ENCODE assay signal across 15 mouse cellular contexts in the genomic region with DNA sequence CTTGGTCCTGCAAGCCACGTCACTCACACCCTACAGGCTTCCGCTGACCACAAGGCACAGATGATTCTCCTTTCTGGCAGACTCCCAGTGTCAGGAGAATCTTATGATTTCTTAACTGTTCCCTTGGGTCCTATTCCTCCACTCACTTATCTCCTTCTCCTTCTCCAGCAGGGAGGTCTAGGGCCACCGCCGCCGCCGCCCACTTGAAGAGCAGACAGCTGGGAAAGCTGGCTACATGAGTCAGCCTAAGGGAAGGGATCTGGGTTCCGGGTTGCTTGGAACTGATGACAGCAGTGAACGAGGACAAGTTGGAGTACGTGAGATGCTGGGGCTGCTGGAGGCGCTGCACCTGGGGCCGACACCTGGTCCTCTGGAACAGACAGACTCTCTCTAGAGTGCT.
DNase-seq lines count a peak whose midpoint lies in the region; ATAC-seq lines count a peak whose summit lies in the region.
"Had no signal": no experiment of that assay in that cellular context is flagged by ENCODE, and none has a peak within 500 bp of the region (broad histone marks: within the 10 kb centered on the region; RNA-seq: fewer than 3 reads in every experiment).

No protein-coding gene starts in this region.

- no peak overlapping the region for H3K27ac ChIP-seq in kidney, embryonic 16.5 days (ENCODE audit: low read length)
- H3K27ac ChIP-seq: heart, embryonic 15.5 days; liver, embryonic 13.5 days had no signal

- no peaks in the 10 kb centered on the region for H3K27me3 ChIP-seq in kidney, embryonic 16.5 days (ENCODE audit: insufficient read depth, low read length)
- H3K27me3 ChIP-seq: liver, embryonic 13.5 days had no signal

- no peak overlapping the region for H3K4me2 ChIP-seq in kidney, embryonic 16.5 days (replicated peaks; ENCODE audit: low read depth, low read length)
- H3K4me2 ChIP-seq: heart, embryonic 15.5 days; liver, embryonic 13.5 days had no signal

- ATAC-seq in kidney, embryonic 16.5 days (ENCODE audit: low FRiP score, low TSS enrichment), result 0 out of 2 replicates have a peak, but pooled peaks have one; percentile 27
- ATAC-seq: forebrain, postnatal 0 days; intestine, embryonic 16.5 days had no signal

- WGBS in kidney, embryonic 16.5 days, result 82% methylated on average over 11 of the region's 11 CpGs

- DNase-seq in heart, adult 11 months, result peak; percentile 97
- no peak for DNase-seq in heart, postnatal 36 days
- DNase-seq in urinary bladder, postnatal 14 days (ENCODE audit: low spot score), result peak; percentile 32
- no peak for DNase-seq in urinary bladder, postnatal 25 days (ENCODE audit: low spot score)
- DNase-seq in layer of hippocampus, postnatal 36 days, result no peak
- no peak for DNase-seq in cerebellum, postnatal 36 days
- no peak for DNase-seq in yolk sac, embryonic 10.5 days (ENCODE audit: low spot score)
- DNase-seq: adrenal gland, adult 2 months; B cell, adult 2 months; cerebellum, adult 9-10 months; forebrain, postnatal 0 days; liver, embryonic 13.5 days had no signal

- H3K9ac ChIP-seq in kidney, embryonic 16.5 days (replicated peaks; ENCODE audit: low read length), result no peak overlapping the region
- H3K9ac ChIP-seq: forebrain, postnatal 0 days; heart, embryonic 15.5 days; liver, embryonic 13.5 days had no signal

- intact Hi-C loops in heart, postnatal 36 days (cut with DNase I), result no loop called here

- no peaks in the 10 kb centered on the region for H3K9me3 ChIP-seq in kidney, embryonic 16.5 days (ENCODE audit: low read length)
- H3K9me3 ChIP-seq: heart, embryonic 15.5 days; liver, embryonic 13.5 days had no signal

- no peak overlapping the region for H3K4me3 ChIP-seq in kidney, embryonic 16.5 days (ENCODE audit: low read length)
- H3K4me3 ChIP-seq: heart, embryonic 15.5 days; liver, embryonic 13.5 days had no signal

- no peaks in the 10 kb centered on the region for H3K36me3 ChIP-seq in kidney, embryonic 16.5 days (ENCODE audit: insufficient read depth, low read length)
- H3K36me3 ChIP-seq: heart, embryonic 15.5 days; liver, embryonic 13.5 days had no signal

- 0 out of 2 replicates have a peak, but pooled peaks cover 3% of the 10 kb centered on the region for H3K4me1 ChIP-seq in kidney, embryonic 16.5 days (ENCODE audit: insufficient read depth, low read length)
- H3K4me1 ChIP-seq: heart, embryonic 15.5 days; liver, embryonic 13.5 days had no signal

Comparison
In these comparisons a context has a peak if more than half of its experiments do, and no peak if none do; other contexts are left out.
1. DNase-seq: peak in heart, adult 11 months (single experiment) and urinary bladder, postnatal 14 days (single experiment); none in heart, postnatal 36 days (0 of 2), urinary bladder, postnatal 25 days (single experiment), layer of hippocampus, postnatal 36 days (0 of 2), cerebellum, postnatal 36 days (0 of 2) and yolk sac, embryonic 10.5 days (single experiment).